Mouse (Mus musculus) hindlimb bud, embryonic 11.5 days (tissue): ENCODE data around the gene Csf3r.
A peak's percentile ranks its signal among the peaks of the same experiment; 100 is the strongest.

ENCODE experiments used
- DNase-seq: peaks from one replicate; pipeline ENCODE4 v3.0.0-alpha.2; 2012; ENCODE audit warnings: low read depth, low spot score; ENCODE audit errors: extremely low spot score

Gene Csf3r

DNA sequence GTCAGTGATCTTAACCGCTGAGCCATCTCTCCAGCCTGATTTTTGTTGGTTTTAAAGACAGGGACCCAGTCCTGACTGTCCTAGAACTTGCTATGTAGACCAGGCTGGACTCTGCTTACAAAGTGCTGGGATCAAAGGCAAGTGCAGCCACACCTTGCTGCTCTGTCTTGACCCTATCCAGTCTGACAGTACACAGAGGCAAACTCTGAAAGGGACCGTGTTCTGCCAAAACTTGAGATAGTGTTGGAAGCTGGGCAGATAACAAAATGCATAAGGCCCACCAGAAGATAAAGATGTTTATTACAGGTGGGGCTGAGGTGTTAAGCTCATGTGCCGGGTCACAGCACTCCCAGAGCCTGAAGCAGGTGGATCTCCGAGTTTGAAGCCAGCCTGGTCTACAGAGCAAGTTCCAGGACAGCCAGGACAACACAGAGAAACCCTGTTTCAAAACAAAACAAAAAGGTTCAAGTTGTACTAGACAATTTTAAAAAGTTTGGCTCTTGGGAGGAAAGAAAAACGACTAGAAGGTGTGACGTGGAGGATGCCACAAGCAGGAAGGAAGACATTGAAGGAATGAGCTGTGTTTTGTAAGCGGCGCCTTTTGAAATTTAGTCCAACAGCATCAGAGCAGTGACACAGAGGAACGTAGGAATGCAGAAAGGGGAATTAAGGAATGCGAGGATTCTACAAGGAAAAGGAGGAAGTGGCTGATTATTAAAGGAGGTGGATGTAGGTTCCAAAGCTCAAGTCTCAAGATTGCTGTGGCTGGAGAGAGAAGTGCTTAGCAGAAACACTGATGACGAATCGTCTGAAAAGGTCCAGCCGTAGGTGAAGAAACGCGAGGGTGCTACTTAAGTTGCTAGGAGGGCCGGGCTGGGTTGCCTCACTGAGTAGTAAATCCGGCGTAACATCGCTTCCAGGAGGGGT lies 33.1 kb downstream of the Csf3r start:
- DNase-seq: peak; percentile 8

DNA sequence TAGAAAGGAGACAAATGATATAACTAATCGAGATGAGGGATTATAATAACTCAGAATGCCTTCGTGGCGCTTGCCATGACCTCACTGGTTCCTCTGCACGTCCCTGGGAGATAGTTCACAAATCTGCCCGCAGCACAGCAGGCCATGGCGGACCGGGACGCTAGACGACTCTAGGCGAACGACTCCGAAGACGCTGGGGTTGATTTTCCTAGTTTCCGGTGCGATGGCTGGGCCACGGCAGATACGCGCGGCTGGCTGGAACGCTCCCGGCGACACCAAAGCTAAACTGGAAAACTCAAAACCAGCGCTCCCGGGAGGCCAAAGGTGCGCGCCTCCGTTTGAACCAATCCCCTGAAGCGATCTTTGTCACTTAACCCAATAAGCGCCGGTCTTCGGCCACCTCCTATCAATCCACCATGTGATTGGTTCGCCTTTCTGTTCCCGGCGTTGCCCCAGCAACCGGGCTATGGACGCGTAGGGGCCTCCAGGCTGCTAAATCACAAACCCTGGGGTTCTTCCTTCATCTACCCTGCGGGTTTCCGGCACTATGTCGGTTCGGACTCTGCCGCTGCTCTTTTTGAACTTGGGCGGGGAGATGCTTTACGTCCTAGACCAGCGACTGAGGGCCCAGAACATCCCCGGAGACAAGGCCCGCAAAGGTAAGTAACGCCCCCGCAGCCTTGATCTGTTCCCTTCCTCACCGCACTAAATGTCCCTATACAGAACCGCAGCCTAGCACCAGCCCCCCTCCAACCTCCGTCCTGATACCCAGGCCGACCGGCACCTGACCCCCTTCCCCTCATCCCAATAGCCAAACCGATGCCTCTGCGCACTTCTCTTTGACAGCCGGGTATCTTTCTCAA lies 34.0 kb downstream of the Csf3r start, which contains the start of gene Oscp1:
Oscp1 (plus strand) TSS at position 432 of the 863 bp plus-strand sequence.
- peak; percentile 92 for DNase-seq

DNA sequence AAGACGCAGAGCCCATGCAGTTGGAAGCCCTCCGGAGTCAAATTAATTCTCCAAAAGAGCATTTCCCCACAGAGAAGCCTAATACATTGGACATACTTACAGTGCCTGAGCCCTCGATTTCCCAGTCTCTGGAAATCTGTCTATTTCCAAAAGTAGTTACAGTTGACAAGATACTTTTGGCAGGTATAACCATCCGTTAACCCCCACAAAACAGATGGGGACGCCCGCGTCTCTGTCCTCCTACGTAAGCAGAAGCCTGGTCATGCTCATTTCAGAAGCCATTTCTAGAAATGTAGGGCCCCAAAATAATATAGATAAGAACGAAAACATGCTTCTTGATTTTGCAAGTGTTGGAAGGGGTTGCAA lies 34.6 kb downstream of the Csf3r start:
- DNase-seq: no peak

DNA sequence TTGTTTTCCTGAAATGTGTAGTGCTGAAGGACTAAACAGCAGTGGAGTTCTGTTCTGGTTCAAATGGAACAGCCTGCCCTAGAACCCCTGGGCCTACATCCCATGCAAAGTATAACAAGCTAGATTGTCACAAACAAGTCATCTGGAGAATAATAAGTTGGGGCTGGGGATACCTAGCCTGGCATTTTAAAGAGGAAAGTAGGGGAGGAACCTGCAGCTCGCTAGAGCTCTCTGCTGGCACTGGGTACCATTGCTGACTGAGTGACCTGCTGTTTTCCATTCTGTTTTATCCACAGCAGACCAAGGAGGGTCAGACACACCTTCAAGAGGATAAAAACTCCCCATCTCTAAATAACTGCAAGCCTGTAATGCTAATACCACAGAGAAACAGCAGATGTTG lies 38.5 kb downstream of the Csf3r start:
- DNase-seq: no peak

DNA sequence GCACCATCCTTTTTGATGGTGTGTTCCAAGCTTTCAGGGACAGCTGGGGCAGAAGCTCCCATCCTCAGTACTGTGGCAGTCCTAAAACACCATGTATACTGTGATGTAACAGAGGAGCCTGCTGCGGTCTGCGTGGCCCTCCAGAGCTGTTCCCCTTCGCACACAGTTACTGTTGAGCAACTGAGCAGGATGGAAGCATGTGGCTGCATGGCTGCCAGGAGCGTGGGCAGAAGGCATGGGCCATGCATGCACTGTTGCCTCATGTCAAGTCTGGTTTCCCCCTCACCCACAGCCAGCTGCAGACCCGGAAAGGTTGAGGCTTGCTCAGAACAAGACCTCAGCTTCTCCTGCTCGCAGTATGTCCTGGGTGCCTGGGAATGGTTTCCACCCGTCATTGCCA lies 40.9 kb downstream of the Csf3r start:
- DNase-seq: no peak

DNA sequence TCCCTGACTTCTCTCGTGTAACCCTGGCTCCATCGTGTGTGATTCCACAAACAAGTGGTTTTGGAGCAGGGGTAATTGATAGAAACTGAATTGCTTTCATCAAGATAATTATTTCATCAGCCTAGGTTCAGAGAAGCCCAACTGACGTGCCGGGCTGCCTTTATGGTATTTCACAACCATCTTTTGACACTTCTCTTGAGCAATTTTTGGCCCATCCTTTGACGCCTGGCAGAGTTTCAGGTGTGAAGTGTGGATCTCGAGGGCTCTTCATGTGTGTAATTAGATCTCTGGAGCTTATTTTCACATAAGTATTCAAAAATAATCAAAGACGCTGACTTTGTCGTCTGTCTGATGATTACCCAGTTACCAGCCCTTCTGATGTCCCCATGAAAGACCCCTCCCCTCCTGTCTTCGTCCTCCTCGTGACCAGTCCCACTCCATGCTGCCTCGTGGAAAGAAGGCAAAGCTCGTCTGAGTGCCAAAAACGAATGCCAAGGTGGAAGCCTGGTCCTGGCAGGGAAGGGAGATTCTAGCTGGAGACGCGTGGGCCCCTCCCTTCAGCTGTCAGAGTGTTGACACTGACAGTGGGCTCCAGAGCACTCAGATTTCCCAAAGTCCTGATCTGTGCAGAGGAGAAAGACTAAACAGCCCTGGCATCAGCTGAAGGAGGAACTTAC lies 43.2 kb downstream of the Csf3r start:
- no peak for DNase-seq

DNA sequence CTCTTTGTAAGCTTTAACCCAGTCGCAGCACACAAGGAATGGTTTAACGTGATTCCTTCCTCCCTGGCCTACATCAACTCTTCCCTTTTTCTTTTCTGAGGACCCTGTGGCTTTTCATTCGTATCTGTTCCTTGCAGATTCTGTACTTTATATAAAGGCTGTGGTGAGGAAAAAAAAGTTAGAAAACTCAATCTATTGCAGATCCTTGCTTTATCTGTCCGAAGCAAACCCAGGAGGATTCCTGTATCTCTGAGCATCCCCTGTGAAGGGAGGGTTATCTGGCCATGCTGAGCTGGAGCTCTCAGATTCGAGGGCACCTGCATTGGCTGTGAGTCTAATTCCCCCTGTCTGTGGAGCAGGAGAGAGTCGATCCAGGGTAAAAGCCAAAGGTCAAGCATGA lies 44.5 kb downstream of the Csf3r start:
- DNase-seq: no peak

DNA sequence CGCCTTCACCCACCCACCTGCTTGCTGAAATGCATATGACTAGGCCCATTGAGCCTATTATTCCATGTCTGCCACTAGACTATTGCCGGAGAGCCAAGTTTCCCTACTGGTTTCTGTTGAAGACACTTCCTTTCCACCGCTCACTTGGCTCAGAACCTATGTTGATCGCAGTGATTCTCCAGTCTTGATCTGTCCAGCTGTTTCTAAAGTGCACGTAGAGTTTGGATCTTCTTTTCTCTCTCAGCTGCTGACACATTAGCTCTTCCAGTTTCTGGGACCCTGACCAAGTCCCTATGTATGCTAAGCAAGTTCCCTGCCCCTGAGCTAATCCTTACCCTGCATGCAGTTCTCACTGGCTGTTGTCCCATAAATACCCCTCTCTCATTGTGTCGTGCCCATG lies 53.5 kb downstream of the Csf3r start:
- DNase-seq: no peak

DNA sequence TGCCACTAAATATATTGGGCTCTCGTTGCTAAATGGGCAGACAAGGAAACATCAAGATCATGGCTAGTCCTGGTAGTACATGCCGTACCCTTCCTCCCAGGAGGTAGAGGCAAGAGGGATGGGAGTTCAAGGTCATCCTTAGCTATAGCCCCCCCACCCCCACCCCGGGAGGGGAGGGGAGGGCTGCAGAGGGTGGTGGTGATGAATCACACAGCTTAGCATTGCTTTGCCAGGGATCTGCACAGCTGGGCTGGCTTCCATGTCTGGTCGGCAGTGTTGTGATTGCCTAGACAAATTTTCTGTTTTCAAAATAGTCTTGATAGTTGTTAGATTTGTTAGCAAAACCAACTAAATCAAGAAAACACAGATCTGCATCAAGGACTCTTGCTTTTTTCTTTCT lies 54.9 kb downstream of the Csf3r start:
- DNase-seq: no peak

DNA sequence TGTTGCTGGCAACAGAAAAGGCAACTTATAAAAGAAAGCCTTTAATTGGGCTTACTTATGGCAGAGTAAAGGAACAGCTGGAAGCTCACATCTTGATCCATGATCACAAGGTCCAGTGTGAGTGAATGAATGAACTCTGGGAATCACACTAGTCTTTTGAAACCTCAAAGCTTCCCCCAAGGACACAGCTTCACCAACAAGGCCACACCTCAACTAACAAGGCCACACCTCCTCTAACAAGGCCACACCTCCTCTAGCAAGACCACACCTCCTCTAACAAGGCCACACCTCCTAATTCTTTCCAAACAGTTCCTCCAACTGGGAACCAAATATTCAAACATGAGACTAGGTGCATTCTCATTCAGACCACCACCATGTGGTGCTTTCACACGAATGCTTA lies 57.3 kb downstream of the Csf3r start:
- DNase-seq: no peak

DNA sequence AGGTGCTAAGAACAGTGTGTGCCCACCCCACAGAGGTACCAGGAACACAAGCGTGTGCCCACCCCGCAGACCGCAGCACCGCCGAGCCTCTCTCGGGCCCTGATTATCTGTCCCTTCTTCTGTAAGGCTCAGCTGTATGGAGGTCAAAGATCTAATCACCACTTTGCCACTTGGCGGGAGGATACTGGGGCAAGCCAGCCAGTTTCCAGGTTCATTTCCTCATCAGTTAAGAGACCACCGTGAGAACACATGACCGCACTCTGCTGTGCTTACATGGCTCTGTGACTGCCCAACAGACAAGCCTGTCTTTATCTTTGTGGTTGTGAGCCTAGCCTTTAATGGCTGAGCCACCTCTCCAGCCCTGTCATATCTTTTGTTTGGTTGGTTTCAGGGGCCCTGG lies 58.7 kb downstream of the Csf3r start:
- DNase-seq: no peak

DNA sequence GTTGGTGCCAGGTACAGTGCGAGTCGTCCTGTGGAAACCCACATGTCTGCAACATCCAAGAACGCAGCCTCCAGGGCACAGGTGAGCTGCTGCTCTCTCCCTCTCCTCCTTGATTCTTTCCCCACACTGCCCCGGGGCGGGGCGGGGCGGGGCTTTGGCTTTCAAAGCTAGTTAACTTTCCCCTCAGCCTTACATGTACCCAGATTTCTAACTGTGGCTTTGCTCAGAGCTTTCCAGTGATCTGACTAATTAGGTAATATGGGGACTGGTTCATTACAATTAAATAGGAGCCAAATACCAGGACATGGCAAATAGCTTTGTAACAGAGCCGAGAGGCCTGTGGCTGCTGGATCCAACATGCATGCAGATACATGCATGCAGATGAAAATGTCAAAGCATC lies 60.0 kb downstream of the Csf3r start:
- DNase-seq: no peak

DNA sequence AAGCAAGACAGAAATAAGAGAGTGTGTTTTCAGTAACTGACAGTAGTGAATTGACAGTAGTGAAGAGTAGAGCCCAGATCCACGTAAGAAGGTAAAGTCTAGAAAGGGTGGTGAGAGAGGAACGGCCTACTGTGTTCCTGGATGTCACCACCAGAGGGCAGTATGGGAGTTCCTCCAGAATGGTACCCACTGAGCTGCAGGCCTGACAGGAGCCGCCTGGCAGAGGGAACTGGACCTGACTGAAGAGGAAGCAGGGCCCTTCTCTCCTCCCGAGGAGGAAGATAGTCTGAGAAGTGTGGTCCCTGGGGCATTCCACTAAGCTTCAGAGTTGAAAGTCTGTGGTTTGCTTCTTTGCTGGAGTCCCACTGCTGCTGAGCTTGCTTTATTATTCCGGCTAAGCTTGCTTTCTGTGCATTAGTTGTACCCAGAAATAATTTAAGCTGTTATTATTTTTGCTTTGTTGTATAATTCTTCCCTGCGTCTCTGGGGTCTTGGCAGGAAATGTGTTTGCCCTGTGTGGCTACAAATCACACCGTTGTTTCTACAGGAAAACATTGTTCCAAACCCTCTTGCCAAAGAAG lies 61.7 kb downstream of the Csf3r start:
- DNase-seq: peak; percentile 84

DNA sequence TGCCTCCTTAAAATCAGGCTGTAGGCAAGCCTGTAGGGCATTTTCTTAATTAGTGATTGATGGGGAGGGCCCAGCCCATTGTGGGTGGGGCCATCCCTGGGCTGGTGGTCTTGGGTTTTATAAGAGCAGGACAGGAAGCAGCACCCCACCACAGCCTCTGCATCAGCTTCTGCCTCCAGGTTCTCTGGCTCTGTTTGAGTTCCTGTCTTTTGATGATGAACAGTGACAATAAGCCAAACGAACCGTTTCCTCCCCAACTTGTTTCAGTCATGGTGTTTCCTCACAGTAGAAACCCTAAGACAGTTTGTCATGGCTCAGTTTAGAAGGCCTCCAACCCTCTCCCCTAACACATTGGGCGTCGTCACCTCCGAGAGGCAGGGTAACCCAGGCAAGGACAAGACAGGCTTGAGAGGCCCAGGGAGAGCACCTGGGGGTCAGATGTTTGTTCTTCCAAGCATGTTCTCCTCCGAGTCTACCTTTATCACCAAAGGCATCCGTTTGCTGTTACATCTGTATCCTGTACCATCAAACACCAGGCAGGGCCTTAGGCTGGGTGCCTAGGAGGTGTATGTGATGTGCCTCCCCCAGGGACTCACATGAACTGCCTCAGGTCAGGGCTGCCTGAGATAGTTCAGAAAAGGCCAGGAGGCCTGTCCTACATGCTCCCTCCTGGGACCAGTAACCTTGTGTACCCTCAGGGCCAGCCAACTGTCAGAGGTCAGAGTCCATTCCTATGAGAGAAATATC lies 65.9 kb downstream of the Csf3r start:
- no peak for DNase-seq

DNA sequence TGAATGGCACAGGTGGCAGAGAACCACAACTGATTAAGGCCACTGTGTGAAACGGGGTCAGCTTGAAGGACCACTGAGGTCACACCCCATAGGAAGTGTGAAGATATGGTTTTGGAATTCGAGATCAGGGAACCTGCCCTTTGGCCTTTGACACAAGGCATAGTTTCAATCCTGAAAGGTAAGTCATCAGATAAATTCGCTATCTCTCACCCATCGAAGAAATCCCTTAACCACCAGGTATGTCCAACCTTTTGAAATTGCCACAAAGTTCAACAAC lies 66.4 kb downstream of the Csf3r start:
- no peak for DNase-seq

DNA sequence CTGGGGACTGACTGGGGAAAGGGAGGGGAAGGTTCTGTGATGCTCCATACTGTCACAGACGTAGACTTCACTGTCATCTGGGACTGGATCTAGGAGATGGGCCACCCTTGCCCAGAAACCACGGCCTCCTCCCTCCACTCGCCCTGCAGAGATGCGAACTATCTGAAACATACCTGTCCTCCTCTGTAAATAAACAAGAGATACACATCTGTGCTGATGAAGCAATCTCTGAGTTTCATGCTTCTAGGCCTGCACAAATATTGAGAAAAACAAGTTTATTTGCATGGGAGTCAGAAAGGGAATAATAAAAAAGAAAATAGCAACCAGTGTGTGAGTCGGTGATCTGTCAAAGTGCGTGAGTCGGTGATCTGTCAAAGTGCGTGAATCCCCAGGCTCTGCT lies 67.5 kb downstream of the Csf3r start:
- no peak for DNase-seq
